In the genomic region with DNA sequence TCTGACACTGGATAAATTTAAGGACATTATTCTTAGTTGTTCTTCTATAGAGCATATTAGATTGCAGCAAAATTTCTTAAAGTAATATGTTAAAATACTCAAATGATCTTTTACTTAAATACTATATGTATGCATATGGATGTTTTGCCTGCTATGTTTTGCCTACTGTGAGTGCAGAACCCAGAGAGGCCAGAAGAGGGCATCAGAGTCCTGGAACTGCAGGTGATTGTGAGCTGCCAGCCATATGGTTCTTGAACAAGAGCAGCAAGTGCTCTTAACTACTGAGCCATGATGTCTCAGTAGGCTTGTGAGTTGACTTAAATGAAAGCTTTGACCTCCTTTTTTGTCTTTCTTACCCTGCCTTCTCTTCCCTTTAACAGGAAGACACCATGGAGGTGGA, we compare ENCODE assay signal across 11 mouse cellular contexts. TPM values are rescaled to one million over a fixed set of nuclear protein-coding genes. Genes with fewer than 3 reads are reported as not detected.
DNase-seq lines count a peak whose midpoint lies in the region; TF ChIP-seq lines count a peak whose summit lies in the region.
"Had no signal": no experiment of that assay in that cellular context is flagged by ENCODE, and none has a peak within 500 bp of the region (broad histone marks: within the 10 kb centered on the region; RNA-seq: fewer than 3 reads in every experiment).

No protein-coding gene starts in this region.

- peak; percentile 22 for DNase-seq in embryo, embryonic 10 days (ENCODE audit: low spot score)
- no peak for DNase-seq in embryo, embryonic 11 days
- DNase-seq in lung, adult 2 months = no peak
- no peak for DNase-seq in lung, adult 18-20 months
- peak; percentile 76 for DNase-seq in R1 (ENCODE audit: low read depth, low spot score)
- DNase-seq in retina, postnatal 1 day = no peak
- no peak for DNase-seq in right cerebral cortex, postnatal 10 days (ENCODE audit: low spot score in 2 of 2)

- no peak overlapping the region for H3K4me3 ChIP-seq in lung, adult 2 months (replicated peaks; ENCODE audit: extremely low read depth, low read depth, low read length)
- no peak overlapping the region for H3K4me3 ChIP-seq in small intestine, adult 2 months (ENCODE audit: low read depth, low read length)
- H3K4me3 ChIP-seq: embryonic facial prominence, embryonic 15.5 days; hindbrain, embryonic 10.5 days; neural tube, embryonic 12.5 days had no signal

- TF ChIP-seq CTCF in lung, adult 2 months (IDR thresholded peaks at IDR 0.05; ENCODE audit: insufficient read depth, low read length) = peak; percentile 31; the same call in 1 of the 2 replicates
- TF ChIP-seq CTCF in small intestine, adult 2 months (IDR thresholded peaks at IDR 0.05; ENCODE audit: extremely low read depth, insufficient read length, insufficient replicate concordance, low read depth, low read length) = peak; percentile 14; the same call in 1 of the 2 replicates

- no peak overlapping the region for H3K27ac ChIP-seq in small intestine, adult 2 months (ENCODE audit: insufficient read depth, low read depth, low read length)
- H3K27ac ChIP-seq: embryonic facial prominence, embryonic 15.5 days; hindbrain, embryonic 10.5 days; neural tube, embryonic 12.5 days had no signal

- no peaks in the 10 kb centered on the region for H3K27me3 ChIP-seq in small intestine, adult 2 months (ENCODE audit: control insufficient read depth, insufficient read depth, low read length)
- H3K27me3 ChIP-seq: embryonic facial prominence, embryonic 15.5 days; neural tube, embryonic 12.5 days had no signal

- TF ChIP-seq POLR2A in lung, adult 2 months (IDR thresholded peaks at IDR 0.05; ENCODE audit: borderline replicate concordance, extremely low read depth, low read depth, low read length) = no peak
- no peak for TF ChIP-seq POLR2A in small intestine, adult 2 months (IDR thresholded peaks at IDR 0.05; ENCODE audit: low read depth, low read length)

- H3K36me3 ChIP-seq in small intestine, adult 2 months (ENCODE audit: control insufficient read depth, insufficient read depth, low read length) = peaks cover 18% of the 10 kb centered on the region

- H3K4me1 ChIP-seq in lung, adult 2 months (ENCODE audit: control insufficient read depth, insufficient read depth, low read length) = no peaks in the 10 kb centered on the region
- no peaks in the 10 kb centered on the region for H3K4me1 ChIP-seq in small intestine, adult 2 months (ENCODE audit: control insufficient read depth, insufficient read depth, insufficient read length, low read length)
- H3K4me1 ChIP-seq: embryonic facial prominence, embryonic 15.5 days; hindbrain, embryonic 10.5 days; neural tube, embryonic 12.5 days had no signal

RNA-seq across cellular contexts. Expression of a gene that starts 43.2 kb away (rescaled TPM):
- polyA plus RNA-seq in lung, adult 2 months (2012; rRNA removed) = 73.2 and 105 TPM in 2 replicates
- 21.5 and 31.0 TPM in 2 replicates for polyA plus RNA-seq in small intestine, adult 2 months (2012; rRNA removed)

Comparison
In these comparisons a context has a peak if more than half of its experiments do, and no peak if none do; other contexts are left out.
1. DNase-seq: peak in embryo, embryonic 10 days (single experiment) and R1 (single experiment); none in embryo, embryonic 11 days (single experiment), lung, adult 2 months (single experiment), lung, adult 18-20 months (0 of 2), retina, postnatal 1 day (single experiment) and right cerebral cortex, postnatal 10 days (0 of 2).